ENCODE assay signal across 29 mouse cellular contexts in genomic region chr3:17050811-17051210, GRCm38 (mm10).
"Had no signal": no experiment of that assay in that cellular context is flagged by ENCODE, and none has a peak within 500 bp of the region (broad histone marks: within the 10 kb centered on the region; RNA-seq: fewer than 3 reads in every experiment).

No protein-coding gene starts in this region.

- H3K27me3 ChIP-seq: embryonic facial prominence, embryonic 12.5 days; embryonic facial prominence, embryonic 13.5 days; embryonic facial prominence, embryonic 15.5 days; forebrain, embryonic 12.5 days; forebrain, embryonic 13.5 days; forebrain, embryonic 15.5 days had no signal

- H3K4me1 ChIP-seq: embryonic facial prominence, embryonic 12.5 days; embryonic facial prominence, embryonic 13.5 days; embryonic facial prominence, embryonic 15.5 days; forebrain, embryonic 10.5 days; forebrain, embryonic 12.5 days; forebrain, embryonic 13.5 days; forebrain, embryonic 15.5 days; heart, embryonic 10.5 days had no signal

- H3K9me3 ChIP-seq: embryonic facial prominence, embryonic 12.5 days; embryonic facial prominence, embryonic 13.5 days; embryonic facial prominence, embryonic 15.5 days; forebrain, embryonic 10.5 days; forebrain, embryonic 12.5 days; forebrain, embryonic 13.5 days; forebrain, embryonic 15.5 days; heart, embryonic 10.5 days had no signal

- H3K4me3 ChIP-seq: embryonic facial prominence, embryonic 12.5 days; embryonic facial prominence, embryonic 13.5 days; embryonic facial prominence, embryonic 15.5 days; erythroblast, embryonic 14.5 days; forebrain, embryonic 10.5 days; forebrain, embryonic 12.5 days; forebrain, embryonic 13.5 days; forebrain, embryonic 15.5 days; gastrocnemius, adult 2 months; heart, adult 2 months; heart, embryonic 10.5 days had no signal

- H3K27ac ChIP-seq: embryonic facial prominence, embryonic 12.5 days; embryonic facial prominence, embryonic 13.5 days; embryonic facial prominence, embryonic 15.5 days; forebrain, embryonic 10.5 days; forebrain, embryonic 12.5 days; forebrain, embryonic 13.5 days; forebrain, embryonic 15.5 days; gastrocnemius, adult 2 months; heart, adult 2 months; heart, embryonic 10.5 days had no signal

- H3K9ac ChIP-seq: embryonic facial prominence, embryonic 12.5 days; embryonic facial prominence, embryonic 13.5 days; embryonic facial prominence, embryonic 15.5 days; forebrain, embryonic 12.5 days; forebrain, embryonic 13.5 days; forebrain, embryonic 15.5 days; forebrain, postnatal 0 days had no signal

- DNase-seq: cerebellum, adult 8-10 months; cerebellum, adult 9-10 months; cerebellum, adult 9-11 months; cerebellum, postnatal 10 days; cerebellum, postnatal 14 days; cerebellum, postnatal 25 days; cerebellum, postnatal 36 days; embryo, embryonic 11 days; forebrain, postnatal 0 days; gastrocnemius, adult 2 months; gastrocnemius, postnatal 10 days; gastrocnemius, postnatal 14 days; gastrocnemius, postnatal 25 days; gastrocnemius, postnatal 36 days; heart, adult 11 months; heart, adult 18-20 months; heart, adult 2 months had no signal

- H3K4me2 ChIP-seq: embryonic facial prominence, embryonic 12.5 days; embryonic facial prominence, embryonic 13.5 days; embryonic facial prominence, embryonic 15.5 days; forebrain, embryonic 12.5 days; forebrain, embryonic 13.5 days; forebrain, embryonic 15.5 days; heart, embryonic 11.5 days had no signal

- H3K36me3 ChIP-seq: embryonic facial prominence, embryonic 12.5 days; embryonic facial prominence, embryonic 13.5 days; embryonic facial prominence, embryonic 15.5 days; forebrain, embryonic 10.5 days; forebrain, embryonic 12.5 days; forebrain, embryonic 15.5 days; heart, embryonic 10.5 days had no signal

- ATAC-seq: forebrain, embryonic 13.5 days; forebrain, embryonic 14.5 days; forebrain, embryonic 15.5 days; forebrain, embryonic 16.5 days; forebrain, postnatal 0 days had no signal
